Mouse (Mus musculus): ENCODE data around the gene Dhh. TPM values are rescaled to one million over a fixed set of nuclear protein-coding genes. Genes with fewer than 3 reads are reported as not detected.

The Dhh gene
- total RNA-seq, 2 experiments from 2014 or later: 0.10 to 0.12 TPM

DNA sequence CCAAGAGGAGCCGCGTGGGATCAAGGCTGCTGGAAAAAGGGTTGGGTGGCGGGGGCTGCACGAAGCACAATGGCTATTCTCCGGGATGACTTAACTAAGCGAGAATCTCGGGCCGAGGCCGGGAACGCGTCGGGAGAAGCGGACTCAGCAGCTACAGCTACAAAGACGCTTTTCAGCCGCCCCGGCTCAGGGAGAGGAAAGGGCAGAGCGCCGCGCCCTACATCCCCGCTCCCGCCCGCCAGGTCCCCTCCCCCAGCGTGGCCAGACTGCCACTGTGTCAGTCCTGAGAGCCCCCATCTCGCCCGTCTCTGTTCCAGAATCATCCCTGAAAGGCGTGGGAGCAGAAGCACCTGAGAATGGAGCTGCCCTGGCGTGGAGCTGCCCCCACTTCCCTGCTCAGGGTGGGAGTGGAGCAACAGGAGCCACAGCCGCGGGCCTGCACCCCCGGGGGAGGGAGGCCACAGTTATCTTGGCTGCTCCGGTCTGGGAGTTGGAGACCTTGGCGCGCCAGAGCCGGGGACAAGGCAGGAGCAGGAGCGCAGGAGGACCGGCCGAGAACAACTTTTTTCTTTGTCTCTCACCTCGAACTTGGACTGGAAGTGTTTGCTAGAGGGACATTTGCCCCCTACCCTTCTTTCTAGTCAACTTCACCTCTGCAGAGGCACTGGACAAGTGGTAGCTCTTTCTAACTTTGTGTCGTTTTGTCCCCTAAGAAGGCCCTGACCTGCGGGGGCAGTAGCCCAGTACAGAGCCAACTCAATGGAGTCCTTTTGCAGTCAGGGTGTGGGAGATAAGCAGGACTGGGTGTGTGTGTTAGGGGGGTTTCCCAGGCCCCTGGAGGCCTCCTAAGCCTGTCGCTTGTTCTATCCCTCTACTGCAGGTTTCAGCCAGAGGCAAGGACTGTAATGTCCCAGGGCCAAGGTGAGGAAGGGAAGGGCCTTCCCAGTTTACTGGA lies 2.4 kb downstream of the Dhh start:
- no peak for DNase-seq (ENCODE audit: low spot score in 2 of 2)
- Histone ChIP-seq H3K27ac (no peak overlapping the region), H3K4me3 (peak overlapping the region; percentile 20; the same call in 1 of the 2 replicates)
- TF ChIP-seq CTCF (conservative IDR thresholded peaks at IDR 0.05): no peak

DNA sequence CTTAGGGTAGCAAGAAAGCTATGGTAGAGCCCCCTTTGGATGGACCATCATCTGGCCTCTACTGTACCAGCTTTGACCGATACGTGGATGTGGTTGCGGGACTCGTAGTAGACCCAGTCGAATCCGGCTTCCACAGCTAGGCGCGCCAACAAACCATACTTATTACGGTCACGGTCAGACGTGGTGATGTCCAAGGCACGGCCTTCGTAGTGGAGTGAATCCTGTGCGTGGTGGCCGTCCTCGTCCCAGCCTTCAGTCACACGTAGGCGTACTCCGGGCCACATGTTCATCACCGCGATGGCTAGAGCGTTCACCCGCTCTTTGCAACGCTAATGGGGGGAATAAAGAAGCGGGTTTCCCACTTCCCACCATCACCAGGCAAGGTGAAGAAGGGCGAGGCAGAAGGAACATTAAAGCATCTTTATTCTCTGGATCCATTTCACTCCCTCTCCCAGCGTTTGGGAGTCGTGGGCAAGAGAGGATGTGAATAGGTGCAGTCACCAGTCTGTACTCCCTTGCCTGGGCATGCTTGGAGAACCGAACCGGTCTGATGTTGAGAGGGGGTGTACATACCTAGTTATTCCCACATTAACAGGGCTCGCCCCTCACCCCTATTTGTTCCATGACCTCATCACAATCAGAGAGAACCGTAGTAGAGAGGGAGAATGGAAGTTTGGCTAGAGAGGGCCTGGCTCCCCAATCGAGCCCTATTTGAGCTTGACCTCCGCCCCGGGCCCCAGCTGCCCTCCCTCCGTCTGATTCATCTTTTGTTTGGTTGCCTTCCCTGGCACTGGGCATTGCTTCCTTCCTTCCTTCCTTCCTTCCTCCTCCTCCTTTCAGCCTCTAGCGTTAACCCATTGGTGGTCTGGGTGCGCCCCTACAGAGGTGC lies 3.4 kb downstream of the Dhh start:
- no peak overlapping the region for H3K27ac ChIP-seq
- TF ChIP-seq CTCF (conservative IDR thresholded peaks at IDR 0.05): no peak
- peak overlapping the region; percentile 64 for H3K4me3 ChIP-seq
- no peak for DNase-seq (ENCODE audit: low spot score in 2 of 2)

DNA sequence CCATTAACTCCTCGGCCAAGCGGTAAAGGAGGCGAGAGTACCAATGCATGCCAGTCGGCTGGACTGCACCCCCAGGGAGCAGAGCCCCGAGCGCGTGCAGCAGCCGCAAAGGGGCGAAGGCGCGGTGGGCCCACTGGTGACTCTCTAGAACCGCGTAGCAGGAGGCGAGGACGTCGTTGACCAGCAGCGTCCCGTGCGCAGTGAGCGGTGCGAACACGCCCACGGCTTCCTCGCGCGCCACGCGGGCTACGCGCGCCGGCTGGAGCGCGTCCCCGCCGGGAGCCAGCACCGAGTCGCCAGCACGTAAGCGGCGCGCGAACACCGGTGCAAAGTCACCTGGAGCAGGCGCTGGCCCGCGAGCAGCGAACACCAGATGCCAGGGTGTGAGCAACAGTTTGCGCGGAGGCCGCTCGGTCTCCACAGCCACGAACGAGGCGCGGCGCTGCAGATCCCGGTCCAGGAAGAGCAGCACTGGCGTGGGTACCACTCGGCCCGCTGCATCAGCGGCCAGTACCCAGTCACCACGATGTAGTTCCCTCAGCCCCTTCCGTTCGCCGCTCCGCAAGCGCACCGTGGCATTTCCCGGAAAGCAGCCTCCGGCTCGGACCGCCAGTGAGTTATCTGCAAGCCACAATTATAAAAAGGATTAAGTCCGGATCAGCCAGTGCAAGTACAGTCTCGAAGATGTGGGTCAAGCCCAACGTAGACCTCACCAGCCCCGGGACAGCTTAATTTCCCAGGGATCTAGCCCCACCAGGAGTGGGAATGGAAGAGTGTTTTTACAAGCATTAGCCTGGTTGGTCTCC lies 4.2 kb downstream of the Dhh start, which contains the start of gene Rhebl1:
TSS of gene Rhebl1 (minus strand) at position 601 of the 806 bp plus-strand sequence.
- Histone ChIP-seq H3K4me3 (peak within 1 kb of the TSS; percentile 64), H3K27ac (0 out of 2 replicates have a peak within 1 kb of the TSS, but pooled peaks have one; percentile 6)
- DNase-seq (ENCODE audit: low spot score in 2 of 2): peak; percentile 19 to 20
- TF ChIP-seq CTCF (conservative IDR thresholded peaks at IDR 0.05): no peak

DNA sequence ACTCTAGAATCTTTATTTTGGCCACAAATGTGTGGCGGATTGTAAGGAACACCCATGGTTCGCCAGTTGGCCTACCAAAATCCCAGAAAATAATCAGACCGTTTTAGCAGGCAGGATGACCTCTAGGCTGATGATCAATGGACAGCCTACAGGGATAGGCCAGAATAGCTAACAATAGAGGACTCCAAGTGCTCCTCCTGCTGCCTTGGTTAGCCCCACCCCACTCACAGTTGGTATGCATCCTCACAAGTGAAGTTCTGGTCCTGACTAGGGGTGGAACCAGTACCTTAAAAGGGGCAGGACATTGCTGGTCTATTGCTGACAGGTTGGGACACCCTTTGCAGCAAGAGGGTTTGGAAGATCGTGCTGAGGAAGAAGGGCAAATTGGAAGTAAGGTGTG lies 5.3 kb downstream of the Dhh start:
- TF ChIP-seq CTCF (conservative IDR thresholded peaks at IDR 0.05): no peak
- Histone ChIP-seq H3K4me3 (no peak overlapping the region), H3K27ac (no peak overlapping the region)
- DNase-seq (ENCODE audit: low spot score in 2 of 2): no peak

DNA sequence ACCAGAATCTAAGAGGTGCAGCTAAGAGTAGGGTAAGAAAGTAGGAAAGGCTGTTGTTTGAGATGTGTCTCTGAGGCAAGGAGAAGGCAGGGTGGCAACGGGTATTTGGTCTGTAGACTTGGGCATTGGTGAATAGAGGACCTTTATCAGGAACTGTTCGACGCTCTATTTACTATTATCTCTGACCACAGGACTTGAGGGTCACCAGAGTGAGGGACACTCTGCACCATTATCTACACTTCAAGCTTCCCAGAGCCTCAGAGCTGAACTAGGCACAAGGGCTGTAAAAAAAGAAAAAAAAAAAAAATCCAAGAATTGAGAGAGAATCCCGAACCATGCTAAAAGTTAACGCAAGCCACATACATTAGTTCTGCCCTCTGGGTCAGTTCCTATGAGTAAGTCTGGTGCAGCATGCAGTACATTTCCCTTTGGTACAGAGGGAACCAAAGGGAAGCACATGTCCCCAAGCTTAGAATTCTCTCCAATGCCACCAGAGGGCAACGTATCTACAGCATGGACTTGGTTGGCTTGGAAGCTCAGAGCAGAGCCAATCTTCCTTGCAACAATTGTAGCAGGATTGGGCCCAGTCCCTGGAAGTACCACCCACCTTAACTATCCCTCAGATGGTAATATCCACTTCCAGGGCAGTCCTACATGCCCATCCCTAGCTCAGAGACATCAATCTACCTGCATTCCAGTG lies 6.3 kb downstream of the Dhh start:
- peak; percentile 74 to 76 for DNase-seq (ENCODE audit: low spot score in 2 of 2)
- Histone ChIP-seq H3K4me3 (no peak overlapping the region), H3K27ac (no peak overlapping the region)
- peak; percentile 95 for TF ChIP-seq CTCF (conservative IDR thresholded peaks at IDR 0.05)

DNA sequence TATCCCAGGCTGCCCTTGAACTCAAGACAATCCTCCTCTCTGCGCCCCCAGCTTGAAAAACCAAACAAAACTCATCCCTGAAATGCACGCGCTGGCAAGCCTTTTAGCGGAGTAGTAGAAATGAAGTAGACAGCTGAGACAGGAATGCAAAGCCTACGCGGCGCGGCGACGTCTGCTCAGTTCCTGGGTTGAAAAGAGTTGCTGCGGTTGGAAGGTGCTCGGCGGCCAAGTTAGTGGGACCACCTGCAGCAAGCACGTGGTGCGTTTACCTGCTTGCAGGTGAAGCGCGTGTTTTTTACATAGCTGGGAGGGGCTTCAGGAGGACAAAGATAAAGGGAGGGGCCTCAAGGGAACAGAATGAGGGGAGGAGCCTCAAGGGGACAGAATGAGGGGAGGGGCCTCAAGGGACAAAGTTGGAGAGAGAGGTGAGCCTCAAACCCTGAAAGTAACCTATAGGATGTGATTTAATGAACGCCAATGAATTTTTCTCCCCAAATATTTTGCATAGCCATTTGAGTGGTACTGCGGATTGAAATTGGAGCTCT lies 7.1 kb downstream of the Dhh start:
- H3K4me3 ChIP-seq: no peak overlapping the region
- H3K27ac ChIP-seq: no peak overlapping the region
- no peak for DNase-seq (ENCODE audit: low spot score in 2 of 2)
- no peak for TF ChIP-seq CTCF (conservative IDR thresholded peaks at IDR 0.05)

DNA sequence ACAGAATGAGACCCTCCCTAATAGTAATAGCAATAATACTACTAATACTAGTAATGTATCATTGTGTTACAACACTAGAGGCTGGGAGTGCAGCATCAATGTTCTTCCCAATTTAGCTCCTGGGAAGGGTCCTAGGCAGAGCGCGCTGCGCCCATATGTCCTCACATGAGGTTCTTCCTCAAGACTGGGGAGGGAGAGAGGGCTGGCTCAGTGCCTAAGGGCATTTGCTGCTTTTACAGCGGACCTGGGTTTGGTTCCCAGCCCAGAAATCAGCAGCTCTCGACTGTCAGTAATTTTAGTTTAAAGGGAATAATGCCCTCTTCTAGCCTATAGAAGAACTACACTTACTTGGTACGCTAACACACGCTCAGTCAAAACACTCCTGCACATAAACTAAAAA lies 10.8 kb downstream of the Dhh start:
- Histone ChIP-seq H3K4me3 (no peak overlapping the region), H3K27ac (no peak overlapping the region)
- no peak for DNase-seq (ENCODE audit: low spot score in 2 of 2)
- no peak for TF ChIP-seq CTCF (conservative IDR thresholded peaks at IDR 0.05)

DNA sequence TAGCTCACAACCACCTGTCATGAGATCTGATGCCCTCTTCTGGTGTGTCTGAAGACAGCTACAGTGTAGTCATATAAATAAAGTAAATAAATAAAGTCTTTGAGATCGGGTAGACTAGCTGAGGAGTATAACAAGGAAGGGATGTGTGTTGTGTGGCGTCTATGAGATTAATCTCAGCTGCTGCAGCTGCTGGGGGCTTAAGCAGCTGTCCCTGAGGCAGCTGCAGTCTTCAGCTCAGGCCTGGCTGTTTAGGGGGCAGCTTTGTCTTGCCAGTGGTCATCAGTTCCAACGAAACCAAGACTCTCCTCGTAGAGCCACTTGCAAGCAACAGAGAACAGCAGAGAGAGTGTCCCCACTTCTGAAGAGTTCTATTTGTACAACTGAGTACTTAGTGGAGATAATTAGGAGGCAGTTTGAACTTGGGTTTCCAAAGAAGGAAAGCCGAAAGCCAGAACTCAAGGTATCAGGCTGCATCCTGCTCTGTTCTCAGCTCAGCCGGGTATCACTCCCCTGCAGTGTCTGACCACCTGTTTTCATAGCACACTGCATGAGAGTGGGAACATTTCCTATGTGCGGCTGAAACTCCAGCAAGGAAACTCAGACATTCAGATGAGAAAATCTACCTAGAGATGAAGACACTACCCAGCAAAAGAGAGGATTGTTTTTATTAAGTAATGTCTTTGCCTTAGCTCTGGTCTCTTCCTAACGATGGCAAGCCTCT lies 11.5 kb downstream of the Dhh start:
- Histone ChIP-seq H3K4me3 (no peak overlapping the region), H3K27ac (no peak overlapping the region)
- DNase-seq (ENCODE audit: low spot score in 2 of 2): no peak
- 0 out of 2 replicates have a peak, but pooled peaks have one; percentile 8 for TF ChIP-seq CTCF (conservative IDR thresholded peaks at IDR 0.05)

DNA sequence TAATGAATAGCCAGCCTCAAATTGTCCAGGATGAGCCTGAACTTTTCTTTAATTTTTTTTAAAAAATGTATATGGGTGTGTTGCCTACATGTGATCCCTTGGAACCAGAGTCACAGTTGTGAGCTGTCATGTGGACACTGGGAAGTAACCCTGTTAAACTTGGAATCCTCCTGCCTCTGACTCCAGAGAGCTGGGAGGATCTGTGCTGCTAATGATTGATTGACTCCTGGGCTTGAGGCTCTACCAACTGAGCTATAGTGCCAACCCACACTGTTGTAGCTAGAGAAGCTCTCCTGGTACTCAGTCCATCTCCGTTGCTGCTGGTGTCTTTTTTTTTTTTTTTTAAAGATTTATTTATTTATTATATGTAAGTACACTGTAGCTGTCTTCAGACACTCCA lies 14.2 kb downstream of the Dhh start:
- H3K27ac ChIP-seq: no peak overlapping the region
- no peak for TF ChIP-seq CTCF (conservative IDR thresholded peaks at IDR 0.05)
- DNase-seq (ENCODE audit: low spot score in 2 of 2): no peak
- no peak overlapping the region for H3K4me3 ChIP-seq

DNA sequence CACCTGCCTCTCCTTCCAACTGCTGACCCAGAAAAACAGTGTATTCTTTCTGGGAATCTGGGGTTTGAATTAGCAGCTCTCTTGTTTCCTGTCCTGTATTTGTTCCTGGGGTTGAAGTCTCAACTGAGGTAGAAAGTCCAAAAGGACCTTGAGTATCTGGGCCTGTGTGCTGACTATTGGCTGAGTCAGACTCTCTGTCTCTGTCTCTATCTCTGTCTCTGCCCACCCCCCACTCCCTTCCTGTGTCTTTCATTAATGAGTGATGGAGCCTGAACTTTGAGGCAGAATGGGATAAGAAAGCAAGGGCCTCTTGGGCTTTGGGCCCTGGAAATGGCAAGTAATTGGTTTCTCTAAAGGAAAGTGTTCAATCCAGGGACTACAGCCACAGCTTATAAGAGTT lies 14.7 kb downstream of the Dhh start:
- no peak for DNase-seq (ENCODE audit: low spot score in 2 of 2)
- no peak overlapping the region for H3K27ac ChIP-seq
- TF ChIP-seq CTCF (conservative IDR thresholded peaks at IDR 0.05): no peak
- no peak overlapping the region for H3K4me3 ChIP-seq

DNA sequence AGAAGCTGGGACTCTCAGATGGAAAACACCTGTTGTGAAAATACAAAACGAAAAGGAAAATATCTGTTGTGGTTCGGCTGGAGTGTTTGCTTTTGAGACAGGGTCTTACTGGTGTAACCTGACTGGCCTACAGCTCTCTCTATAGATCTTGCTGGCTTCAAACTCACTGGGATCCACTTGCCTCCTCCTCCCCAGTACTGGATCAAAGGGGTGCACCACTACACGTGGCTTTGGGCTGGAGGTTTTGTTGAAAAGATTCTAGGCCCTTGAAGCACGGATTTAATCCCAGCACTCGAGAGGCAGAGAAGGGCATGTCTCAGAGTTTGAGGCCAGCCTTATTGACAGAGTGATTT lies 16.7 kb downstream of the Dhh start:
- peak overlapping the region; percentile 81; the same call in 1 of the 2 replicates for H3K27ac ChIP-seq
- DNase-seq (ENCODE audit: low spot score in 2 of 2): no peak
- TF ChIP-seq CTCF (conservative IDR thresholded peaks at IDR 0.05): no peak
- H3K4me3 ChIP-seq: peak overlapping the region; percentile 78
